Mouse (Mus musculus) lung, adult 2 months (tissue): ENCODE results near the gene Psip1.

Experiments
- CTCF ChIP-seq: fragments of 200-500 bp; IDR thresholded peaks from 2 replicates; pipeline ENCODE4 v1.5.1; 2011; ENCODE audit warnings: mild to moderate bottlenecking, low read length, control low read depth; ENCODE audit not compliant: insufficient read depth
- POLR2A ChIP-seq: fragments of 200-500 bp; IDR thresholded peaks from 2 replicates; pipeline ENCODE4 v1.6.1; 2011; ENCODE audit warnings: low read depth, mild to moderate bottlenecking, control low read depth, low read length, borderline replicate concordance; ENCODE audit errors: extremely low read depth

- TF ChIP-seq POLR2A (no peak), CTCF (no peak)
Observed at GRCm38 (mm10) chr4:83438116-83438515, 48.1 kb downstream of the Psip1 start.
